Mouse (Mus musculus) intestine, postnatal 0 days (tissue): ENCODE results near the gene Piga. TPM values are rescaled to one million over a fixed set of nuclear protein-coding genes. Genes with fewer than 3 reads are reported as not detected.

Experiments used
- ATAC-seq: fragments of 200-750 bp; cut with Nextera tagmentation; 2 replicates; pipeline ENCODE4 v1.8.0; 2017; ENCODE audit warnings: mild to moderate bottlenecking, moderate TSS enrichment, moderate library complexity
- H3K27ac ChIP-seq: fragments of 300-500 bp; sonication (generic); 2 replicates; pipeline ENCODE4 v1.5.1; 2014; ENCODE audit warnings: mild to moderate bottlenecking, low read depth, low read length, moderate library complexity
- H3K27me3 ChIP-seq: fragments of 300-500 bp; sonication (generic); replicated peaks from 2 replicates; pipeline ENCODE4 v1.6.1; 2014; ENCODE audit warnings: low read length, mixed read lengths; ENCODE audit not compliant: control insufficient read depth, insufficient read depth
- H3K36me3 ChIP-seq: fragments of 300-500 bp; sonication (generic); 2 replicates; pipeline ENCODE4 v1.6.1; 2014; ENCODE audit warnings: mild to moderate bottlenecking, moderate library complexity; ENCODE audit not compliant: control insufficient read depth, insufficient read depth
- H3K4me1 ChIP-seq: fragments of 300-500 bp; sonication (generic); replicated peaks from 2 replicates; pipeline ENCODE4 v1.6.1; 2014; ENCODE audit warnings: antibody characterized with exemption, low read length, mixed read lengths; ENCODE audit not compliant: control insufficient read depth, insufficient read depth
- H3K4me2 ChIP-seq: fragments of 300-500 bp; sonication (generic); replicated peaks from 2 replicates; pipeline ENCODE4 v1.6.1; 2014; ENCODE audit warnings: low read depth, mild to moderate bottlenecking, moderate library complexity
- H3K4me3 ChIP-seq: fragments of 300-500 bp; sonication (generic); 2 replicates; pipeline ENCODE4 v1.5.1; 2014; ENCODE audit warnings: low read depth, low read length
- H3K9ac ChIP-seq: fragments of 300-500 bp; sonication (generic); 2 replicates; pipeline ENCODE4 v1.6.1; 2014; ENCODE audit warnings: mild to moderate bottlenecking, low read depth, low read length
- H3K9me3 ChIP-seq: fragments of 300-500 bp; sonication (generic); 2 replicates; pipeline ENCODE4 v1.6.1; 2016; ENCODE audit warnings: mixed run types; ENCODE audit not compliant: control insufficient read depth
- CTCF ChIP-seq: sonication (generic); IDR thresholded peaks from 2 replicates; pipeline ENCODE4 v1.5.1; 2016; ENCODE audit warnings: low read depth, mild to moderate bottlenecking, control low read depth, antibody characterized with exemption, moderate library complexity
- WGBS: fragments of 180-500 bp; shearing (Covaris S2); extraction: QIAGEN DNeasy Blood & Tissue Kit; methylation state at CpG from one replicate; pipeline ENCODE4 v1.1.7; 2014; 5-methylcytosine and 5-hydroxymethylcytosine counted together
- polyA plus RNA-seq: library from polyadenylated mRNA; unstranded; fragments of >200 nt; fragmentation: Nextera tagmentation; extraction: Ambion mirVana; gene quantifications from 2 replicates; pipeline ENCODE4 v1.2.1, GENCODE M21; 2015

Piga gene
- polyA plus RNA-seq, 1 experiment from 2014 or later: 8.2 TPM

GRCm38 (mm10) chrX:164394091-164394490, 25.5 kb upstream of the Piga start:
- no peak for TF ChIP-seq CTCF
- Histone ChIP-seq H3K36me3 (no peaks in the 10 kb centered on the region), H3K4me3 (no peak overlapping the region), H3K4me1 (no peaks in the 10 kb centered on the region), H3K9me3 (no peaks in the 10 kb centered on the region), H3K9ac (no peak overlapping the region), H3K27me3 (0 out of 2 replicates have a peak, but pooled peaks cover 3% of the 10 kb centered on the region), H3K4me2 (no peak overlapping the region), H3K27ac (no peak overlapping the region)
- WGBS: 71% methylated on average over 4 of the region's 4 CpGs
- ATAC-seq: no peak

GRCm38 (mm10) chrX:164398456-164398855, 21.1 kb upstream of the Piga start:
- Histone ChIP-seq H3K4me2 (no peak overlapping the region), H3K9me3 (no peaks in the 10 kb centered on the region), H3K27me3 (0 out of 2 replicates have a peak, but pooled peaks cover 3% of the 10 kb centered on the region), H3K27ac (no peak overlapping the region), H3K4me3 (no peak overlapping the region), H3K9ac (no peak overlapping the region), H3K4me1 (no peaks in the 10 kb centered on the region), H3K36me3 (no peaks in the 10 kb centered on the region)
- WGBS: 65% methylated on average over 3 of the region's 3 CpGs
- no peak for ATAC-seq
- TF ChIP-seq CTCF: peak; percentile 76

DNA sequence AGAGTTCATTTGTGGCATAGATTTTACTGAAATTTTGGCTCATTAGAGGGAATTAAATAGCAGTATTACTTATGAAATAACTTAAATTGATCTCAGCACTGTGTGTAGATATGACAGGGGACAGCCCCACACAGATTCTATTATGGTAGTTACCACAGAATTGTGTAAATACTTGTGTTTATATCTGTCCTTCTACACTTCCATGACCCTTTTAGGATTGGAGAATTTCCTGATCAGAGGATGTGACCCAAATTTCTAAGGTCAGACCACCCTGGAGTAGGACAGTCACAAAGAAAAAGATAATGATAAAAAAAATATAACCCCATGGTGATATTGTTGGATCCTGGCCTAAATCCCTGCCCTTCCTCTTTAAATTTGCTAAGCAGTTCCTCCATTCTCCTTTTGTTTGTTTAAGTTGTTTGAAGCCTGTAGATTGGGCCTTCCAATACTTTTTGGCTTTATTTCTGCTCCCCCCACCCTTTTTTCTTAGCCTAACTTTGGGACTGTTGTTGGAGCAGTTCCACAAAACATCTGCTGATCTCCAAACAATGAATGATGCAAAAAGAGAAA, 14.4 kb upstream of the Piga start:
- ATAC-seq: no peak
- H3K4me1 ChIP-seq: no peaks in the 10 kb centered on the region
- H3K9me3 ChIP-seq: no peaks in the 10 kb centered on the region

GRCm38 (mm10) chrX:164406133-164407022, 13.2 kb upstream of the Piga start:
- H3K27me3 ChIP-seq: no peaks in the 10 kb centered on the region
- 71% methylated on average over 9 of the region's 9 CpGs for WGBS

More for the DNA sequence above, 14.4 kb upstream of the Piga start:
- Histone ChIP-seq H3K27ac (no peak overlapping the region), H3K4me3 (no peak overlapping the region), H3K27me3 (no peaks in the 10 kb centered on the region), H3K36me3 (no peaks in the 10 kb centered on the region), H3K4me2 (no peak overlapping the region), H3K9ac (no peak overlapping the region)
- TF ChIP-seq CTCF: no peak

GRCm38 (mm10) chrX:164408301-164408927, 11.2 kb upstream of the Piga start:
- Histone ChIP-seq H3K27me3 (no peaks in the 10 kb centered on the region), H3K27ac (no peak overlapping the region), H3K36me3 (no peaks in the 10 kb centered on the region), H3K4me1 (no peaks in the 10 kb centered on the region), H3K4me2 (no peak overlapping the region), H3K4me3 (no peak overlapping the region), H3K9ac (no peak overlapping the region), H3K9me3 (no peaks in the 10 kb centered on the region)
- TF ChIP-seq CTCF: no peak
- no peak for ATAC-seq
- WGBS: 47% methylated on average over 3 of the region's 3 CpGs

More at GRCm38 (mm10) chrX:164406133-164407022, 13.2 kb upstream of the Piga start:
- H3K9ac ChIP-seq: no peak overlapping the region
- no peak overlapping the region for H3K27ac ChIP-seq
- H3K9me3 ChIP-seq: no peaks in the 10 kb centered on the region
- H3K4me2 ChIP-seq: no peak overlapping the region
- H3K4me1 ChIP-seq: no peaks in the 10 kb centered on the region
- H3K4me3 ChIP-seq: no peak overlapping the region
- no peak for ATAC-seq
- no peaks in the 10 kb centered on the region for H3K36me3 ChIP-seq
- no peak for TF ChIP-seq CTCF

- Histone ChIP-seq H3K27me3 (no peaks in the 10 kb centered on the region), H3K36me3 (no peaks in the 10 kb centered on the region), H3K4me1 (no peaks in the 10 kb centered on the region), H3K4me2 (no peak overlapping the region), H3K9ac (no peak overlapping the region), H3K4me3 (no peak overlapping the region), H3K9me3 (no peaks in the 10 kb centered on the region), H3K27ac (no peak overlapping the region; the same call in 1 of the 2 replicates)
- ATAC-seq: peak; percentile 53; the same call in 1 of the 2 replicates
- TF ChIP-seq CTCF: no peak
- WGBS: 43% methylated on average over 1 of the region's 1 CpGs
Observed at GRCm38 (mm10) chrX:164410562-164410961, 9.0 kb upstream of the Piga start.
